Mouse (Mus musculus) heart, postnatal 0 days (tissue): ENCODE measurements at regions not wholly inside any gene's neighbourhood (a gene's known extent, or its start where the extent isn't known, plus 50 kb on each side); places are given as distances from the start of the nearest gene placed in this dataset.

ENCODE experiments used
- ATAC-seq: fragments of 200-750 bp; cut with Nextera tagmentation; 2 replicates; pipeline ENCODE4 v1.8.0; 2017; ENCODE audit warnings: low read depth, moderate number of reproducible peaks, moderate library complexity; ENCODE audit not compliant: insufficient read depth
- DNase-seq: peaks from one replicate; pipeline ENCODE4 v3.0.0-alpha.2; 2016; ENCODE audit warnings: low spot score
- H3K27ac ChIP-seq: fragments of 300-500 bp; sonication (generic); 2 replicates; pipeline ENCODE4 v1.5.1; 2014; ENCODE audit warnings: low read depth, mild to moderate bottlenecking
- H3K27me3 ChIP-seq: fragments of 300-500 bp; sonication (generic); 2 replicates; pipeline ENCODE4 v1.6.1; 2014; ENCODE audit warnings: low read length, mixed read lengths; ENCODE audit not compliant: control insufficient read depth, insufficient read depth
- H3K36me3 ChIP-seq: fragments of 300-500 bp; sonication (generic); replicated peaks from 2 replicates; pipeline ENCODE4 v1.6.1; 2014; ENCODE audit warnings: low read length, mixed read lengths; ENCODE audit not compliant: control insufficient read depth, insufficient read depth
- H3K4me1 ChIP-seq: fragments of 300-500 bp; sonication (generic); 2 replicates; pipeline ENCODE4 v1.6.1; 2014; ENCODE audit warnings: antibody characterized with exemption; ENCODE audit not compliant: control insufficient read depth, insufficient read depth
- H3K4me2 ChIP-seq: fragments of 300-500 bp; sonication (generic); 2 replicates; pipeline ENCODE4 v1.6.1; 2014; ENCODE audit warnings: low read depth, mild to moderate bottlenecking, low read length, moderate library complexity
- H3K4me3 ChIP-seq: fragments of 300-500 bp; sonication (generic); 2 replicates; pipeline ENCODE4 v1.5.1; 2014; ENCODE audit warnings: low read depth, low read length
- H3K9ac ChIP-seq: fragments of 300-500 bp; sonication (generic); replicated peaks from 2 replicates; pipeline ENCODE4 v1.6.1; 2014; ENCODE audit warnings: low read depth, low read length, mixed read lengths
- H3K9me3 ChIP-seq: fragments of 300-500 bp; sonication (generic); replicated peaks from 2 replicates; pipeline ENCODE4 v1.6.1; 2016; ENCODE audit warnings: low read length; ENCODE audit not compliant: control insufficient read depth
- CTCF ChIP-seq: IDR thresholded peaks from 2 replicates; pipeline ENCODE4 v1.5.1; 2016; ENCODE audit warnings: antibody characterized with exemption, control low read depth, low read depth
- EP300 ChIP-seq: IDR thresholded peaks from 2 replicates; pipeline ENCODE4 v1.6.1; 2016; ENCODE audit warnings: antibody characterized with exemption, low read depth
- WGBS: fragments of 180-500 bp; shearing (Covaris S2); extraction: QIAGEN DNeasy Blood & Tissue Kit; methylation state at CpG from one replicate; pipeline ENCODE4 v1.1.7; 2014; 5-methylcytosine and 5-hydroxymethylcytosine counted together

GRCm38 (mm10) chr12:16222836-16223450, 387.8 kb downstream of the Lpin1 start:
- ATAC-seq = peak; percentile 82
- Histone ChIP-seq H3K4me1 (peaks cover 22% of the 10 kb centered on the region), H3K27me3 (no peaks in the 10 kb centered on the region), H3K9ac (no peak overlapping the region), H3K36me3 (no peaks in the 10 kb centered on the region), H3K4me3 (no peak overlapping the region), H3K4me2 (peak overlapping the region; percentile 27; the same call in 1 of the 2 replicates), H3K27ac (peak overlapping the region; percentile 79), H3K9me3 (no peaks in the 10 kb centered on the region)
- 38% methylated on average over 9 of the region's 9 CpGs for WGBS
- no peak for TF ChIP-seq CTCF
- peak; percentile 75; the same call in 1 of the 2 replicates for TF ChIP-seq EP300
- DNase-seq = peak; percentile 76

- no peak for TF ChIP-seq EP300
- no peak for TF ChIP-seq CTCF
- Histone ChIP-seq H3K4me3 (no peak overlapping the region), H3K4me2 (no peak overlapping the region), H3K27ac (peak overlapping the region; percentile 79), H3K36me3 (no peaks in the 10 kb centered on the region), H3K27me3 (no peaks in the 10 kb centered on the region), H3K9ac (no peak overlapping the region), H3K4me1 (peaks cover 22% of the 10 kb centered on the region), H3K9me3 (no peaks in the 10 kb centered on the region)
- DNase-seq = no peak
- ATAC-seq = no peak
Observed at GRCm38 (mm10) chr12:16222205-16222604, 388.6 kb downstream of the Lpin1 start.

DNA sequence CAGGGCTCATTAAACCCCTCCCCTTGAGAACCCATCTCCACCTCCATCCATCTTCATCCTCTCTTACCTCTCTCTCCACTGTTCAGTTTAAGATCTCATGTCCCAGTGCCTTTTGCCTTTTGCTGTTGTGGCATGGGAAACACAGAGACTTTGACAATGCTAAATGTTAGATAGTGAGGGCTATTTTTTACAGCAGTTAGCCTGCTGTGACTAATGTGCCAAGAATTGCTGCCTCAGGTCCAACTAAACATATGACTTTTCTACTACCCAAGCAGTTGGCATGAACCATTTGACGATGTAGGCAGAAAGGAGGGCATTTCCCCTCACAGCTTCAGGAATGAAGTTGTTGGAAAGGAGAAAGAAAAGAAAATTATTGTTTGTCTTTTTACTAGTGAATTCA, 389.6 kb downstream of the Lpin1 start:
- ATAC-seq (peak; percentile 51; the same call in 1 of the 2 replicates), DNase-seq (peak; percentile 57)
- Histone ChIP-seq H3K4me1 (peaks cover 22% of the 10 kb centered on the region), H3K4me2 (no peak overlapping the region), H3K27ac (peak overlapping the region; percentile 43), H3K4me3 (no peak overlapping the region), H3K27me3 (no peaks in the 10 kb centered on the region), H3K9me3 (no peaks in the 10 kb centered on the region), H3K36me3 (no peaks in the 10 kb centered on the region), H3K9ac (no peak overlapping the region)
- 19% methylated on average over 1 of the region's 1 CpGs for WGBS
- TF ChIP-seq EP300 (no peak), CTCF (no peak)

DNA sequence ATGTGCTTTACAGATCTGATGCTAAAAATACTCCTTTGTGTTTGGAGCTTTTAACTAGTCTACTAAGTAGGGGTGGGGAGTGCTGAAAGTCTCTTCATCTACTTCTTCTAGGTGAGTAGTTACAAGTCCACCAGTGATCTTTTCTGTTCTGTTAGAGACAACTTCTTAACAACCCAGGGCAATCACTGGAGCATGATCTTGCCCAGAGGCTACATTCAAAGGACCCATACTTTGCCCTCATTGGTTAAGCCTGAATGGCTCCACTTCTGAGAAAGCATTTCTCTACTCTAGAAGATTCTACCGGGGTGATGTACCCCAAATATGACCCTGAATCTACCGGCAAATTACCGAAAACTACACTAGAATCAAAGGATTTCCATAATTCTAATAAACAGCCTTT, 390.2 kb downstream of the Lpin1 start:
- TF ChIP-seq CTCF = no peak
- no peak for TF ChIP-seq EP300
- WGBS = 89% methylated on average over 3 of the region's 3 CpGs
- Histone ChIP-seq H3K4me1 (peaks cover 22% of the 10 kb centered on the region), H3K9ac (no peak overlapping the region), H3K27ac (peak overlapping the region; percentile 43), H3K27me3 (no peaks in the 10 kb centered on the region), H3K36me3 (no peaks in the 10 kb centered on the region), H3K4me2 (no peak overlapping the region), H3K4me3 (no peak overlapping the region), H3K9me3 (no peaks in the 10 kb centered on the region)
- DNase-seq = no peak
- no peak for ATAC-seq

DNA sequence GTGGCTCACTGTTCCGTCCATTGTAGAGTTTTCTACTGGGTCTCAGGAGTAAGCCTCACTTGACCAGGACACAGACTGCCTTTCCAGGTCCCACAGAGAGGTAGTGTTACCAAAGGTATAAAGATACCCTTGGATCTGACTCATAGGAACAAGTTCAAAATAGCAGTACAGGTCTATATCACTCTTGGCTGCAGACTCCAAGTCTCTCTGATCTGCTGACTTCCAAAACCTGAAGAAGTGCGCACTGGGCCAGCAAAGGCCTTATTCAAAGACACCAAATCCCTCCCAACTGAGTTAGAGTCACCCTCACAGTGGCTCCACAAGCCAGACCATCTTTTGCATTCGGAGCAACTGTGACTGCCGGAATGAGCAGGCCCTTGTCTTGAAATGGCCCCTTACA, 391.9 kb downstream of the Lpin1 start:
- 89% methylated on average over 4 of the region's 4 CpGs for WGBS

GRCm38 (mm10) chr12:16210553-16210952, 393.8 kb upstream of the Trib2 start:
- ATAC-seq = peak; percentile 47
- 34% methylated on average over 4 of the region's 4 CpGs for WGBS
- H3K9me3 ChIP-seq = no peaks in the 10 kb centered on the region
- H3K4me3 ChIP-seq = no peak overlapping the region
- no peaks in the 10 kb centered on the region for H3K27me3 ChIP-seq
- no peaks in the 10 kb centered on the region for H3K4me1 ChIP-seq
- no peak overlapping the region for H3K27ac ChIP-seq
- DNase-seq = peak; percentile 50
- no peak overlapping the region for H3K4me2 ChIP-seq
- no peak overlapping the region for H3K9ac ChIP-seq
- no peak for TF ChIP-seq EP300
- TF ChIP-seq CTCF = no peak
- no peaks in the 10 kb centered on the region for H3K36me3 ChIP-seq

More for the DNA sequence above, 391.9 kb downstream of the Lpin1 start:
- peaks cover 22% of the 10 kb centered on the region for H3K4me1 ChIP-seq
- H3K27ac ChIP-seq = no peak overlapping the region
- no peaks in the 10 kb centered on the region for H3K27me3 ChIP-seq
- no peaks in the 10 kb centered on the region for H3K36me3 ChIP-seq
- no peak for ATAC-seq
- no peaks in the 10 kb centered on the region for H3K9me3 ChIP-seq
- no peak overlapping the region for H3K9ac ChIP-seq
- no peak for DNase-seq
- no peak overlapping the region for H3K4me3 ChIP-seq
- TF ChIP-seq EP300 (no peak), CTCF (no peak)
- H3K4me2 ChIP-seq = no peak overlapping the region
